Mouse (Mus musculus): ENCODE data around the gene Nalcn.

- TF ChIP-seq CTCF (IDR thresholded peaks at IDR 0.05; ENCODE audit: low read depth) (no peak), EP300 (IDR thresholded peaks at IDR 0.05; ENCODE audit: low read depth) (no peak)
Measured at GRCm38 (mm10) chr14:123531271-123531670, 95.7 kb downstream of the Nalcn start.

All from liver, embryonic 14.5 days (tissue).